Mouse (Mus musculus) forebrain, embryonic 16.5 days (tissue): ENCODE results near the gene Dock11. TPM values are rescaled to one million over a fixed set of nuclear protein-coding genes. Genes with fewer than 3 reads are reported as not detected.

Experiments used
- ATAC-seq: fragments of 200-750 bp; cut with Nextera tagmentation; 2 replicates; pipeline ENCODE4 v1.8.0; 2017; ENCODE audit warnings: mild to moderate bottlenecking, moderate library complexity
- H3K27ac ChIP-seq: fragments of 300-500 bp; sonication (generic); 2 replicates; pipeline ENCODE4 v1.5.1; 2014; ENCODE audit warnings: low read length, control low read depth
- H3K27me3 ChIP-seq: fragments of 300-500 bp; sonication (generic); replicated peaks from 2 replicates; pipeline ENCODE4 v1.6.1; 2014; ENCODE audit warnings: low read length; ENCODE audit not compliant: control insufficient read depth, insufficient read depth
- H3K36me3 ChIP-seq: fragments of 300-500 bp; sonication (generic); 2 replicates; pipeline ENCODE4 v1.6.1; 2014; ENCODE audit not compliant: control insufficient read depth, insufficient read depth
- H3K4me1 ChIP-seq: fragments of 300-500 bp; sonication (generic); replicated peaks from 2 replicates; pipeline ENCODE4 v1.6.1; 2014; ENCODE audit warnings: low read length; ENCODE audit not compliant: control insufficient read depth, insufficient read depth
- H3K4me2 ChIP-seq: fragments of 300-500 bp; sonication (generic); 2 replicates; pipeline ENCODE4 v1.6.1; 2014; ENCODE audit warnings: mild to moderate bottlenecking, low read length, control low read depth
- H3K4me3 ChIP-seq: fragments of 300-500 bp; sonication (generic); replicated peaks from 2 replicates; pipeline ENCODE4 v1.5.1; 2014; ENCODE audit warnings: mild to moderate bottlenecking, low read length, control low read depth
- H3K9ac ChIP-seq: fragments of 300-500 bp; sonication (generic); replicated peaks from 2 replicates; pipeline ENCODE4 v1.6.1; 2014; ENCODE audit warnings: low read depth, low read length, control low read depth
- H3K9me3 ChIP-seq: fragments of 300-500 bp; sonication (generic); 2 replicates; pipeline ENCODE4 v1.6.1; 2016; ENCODE audit warnings: low read length; ENCODE audit not compliant: control insufficient read depth
- WGBS: fragments of 180-500 bp; shearing (Covaris S2); extraction: QIAGEN DNeasy Blood & Tissue Kit; methylation state at CpG from one replicate; pipeline ENCODE4 v1.1.7; 2014; 5-methylcytosine and 5-hydroxymethylcytosine counted together
- polyA plus RNA-seq: library from polyadenylated mRNA; unstranded; fragments of >200 nt; fragmentation: Nextera tagmentation; extraction: Ambion mirVana; gene quantifications from 2 replicates; pipeline ENCODE4 v1.2.1, GENCODE M21; 2015

The Dock11 gene
- polyA plus RNA-seq, 1 experiment from 2014 or later, result 19.1 TPM

DNA sequence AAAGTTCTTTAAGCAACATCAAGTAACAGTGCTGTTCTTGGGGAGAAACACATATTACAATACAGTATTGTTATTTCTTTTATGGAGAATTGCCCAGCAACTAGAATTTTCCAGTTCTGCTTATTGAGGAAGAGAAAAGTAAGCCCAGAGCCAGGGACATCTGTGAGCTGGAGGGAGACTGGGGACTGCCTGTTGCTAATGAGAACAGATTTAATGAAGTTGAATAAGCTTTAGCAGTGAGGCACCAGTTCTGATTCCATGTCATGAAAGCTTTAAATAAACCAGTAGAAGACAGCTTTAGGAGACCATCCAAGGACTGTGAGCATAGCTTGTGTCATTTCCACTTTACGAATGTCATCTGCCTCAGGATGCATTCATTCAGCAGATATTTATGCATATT is 99.3 kb downstream of the Dock11 start:
- Histone ChIP-seq H3K9me3 (no peaks in the 10 kb centered on the region), H3K36me3 (no peaks in the 10 kb centered on the region), H3K27me3 (no peaks in the 10 kb centered on the region), H3K4me2 (no peak overlapping the region), H3K9ac (no peak overlapping the region), H3K4me1 (no peaks in the 10 kb centered on the region), H3K4me3 (no peak overlapping the region), H3K27ac (no peak overlapping the region)
- WGBS, result 82% methylated on average over 1 of the region's 1 CpGs
- no peak for ATAC-seq

DNA sequence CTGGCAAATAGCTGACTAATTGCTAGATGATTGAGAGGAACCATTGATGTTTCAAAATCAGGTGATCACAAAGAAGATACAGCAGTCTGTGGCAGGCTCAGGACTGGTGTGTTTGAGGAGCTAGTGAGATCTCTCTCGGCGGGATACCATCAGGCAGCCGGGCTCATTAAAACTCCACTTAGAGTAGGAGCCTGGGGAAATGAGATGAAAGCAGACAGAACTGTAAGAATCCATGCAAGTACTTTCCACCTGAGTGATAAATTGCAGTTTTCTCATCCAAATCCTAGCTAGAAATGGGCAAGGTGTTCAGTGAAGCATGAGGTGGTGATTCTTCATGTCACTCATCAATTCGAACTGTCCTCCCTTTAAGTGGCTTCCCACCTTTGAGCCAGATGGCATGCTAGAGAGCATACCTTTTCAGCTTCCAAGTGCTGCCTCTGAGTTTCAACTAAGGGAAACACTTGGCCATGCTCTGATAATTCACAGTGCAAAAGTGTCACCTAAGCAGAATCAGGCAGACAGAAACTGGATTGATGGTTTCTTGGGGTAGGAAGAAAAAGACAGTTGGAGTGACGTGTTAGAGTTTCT is 102.0 kb downstream of the Dock11 start:
- Histone ChIP-seq H3K4me2 (no peak overlapping the region), H3K9ac (no peak overlapping the region), H3K9me3 (no peaks in the 10 kb centered on the region), H3K4me3 (no peak overlapping the region), H3K27ac (no peak overlapping the region), H3K4me1 (no peaks in the 10 kb centered on the region), H3K36me3 (no peaks in the 10 kb centered on the region; the same call in 1 of the 2 replicates), H3K27me3 (no peaks in the 10 kb centered on the region)
- WGBS, result 61% methylated on average over 5 of the region's 5 CpGs
- no peak for ATAC-seq

- no peak overlapping the region for H3K4me2 ChIP-seq
- 78% methylated on average over 6 of the region's 6 CpGs for WGBS
These were observed 105.6 kb downstream of the Dock11 start for GRCm38 (mm10) chrX:35994226-35994625.

GRCm38 (mm10) chrX:35997004-35997403 is 108.4 kb downstream of the Dock11 start:
- no peaks in the 10 kb centered on the region for H3K9me3 ChIP-seq
- WGBS, result 21% methylated on average over 2 of the region's 2 CpGs
- H3K4me2 ChIP-seq, result no peak overlapping the region
- no peaks in the 10 kb centered on the region for H3K4me1 ChIP-seq
- no peak for ATAC-seq
- no peaks in the 10 kb centered on the region for H3K27me3 ChIP-seq
- no peaks in the 10 kb centered on the region; the same call in 1 of the 2 replicates for H3K36me3 ChIP-seq
- H3K4me3 ChIP-seq, result no peak overlapping the region
- H3K9ac ChIP-seq, result no peak overlapping the region
- no peak overlapping the region for H3K27ac ChIP-seq

More at GRCm38 (mm10) chrX:35994226-35994625, 105.6 kb downstream of the Dock11 start:
- Histone ChIP-seq H3K9ac (no peak overlapping the region), H3K4me3 (no peak overlapping the region), H3K27ac (no peak overlapping the region), H3K27me3 (no peaks in the 10 kb centered on the region), H3K36me3 (no peaks in the 10 kb centered on the region; the same call in 1 of the 2 replicates), H3K9me3 (no peaks in the 10 kb centered on the region), H3K4me1 (no peaks in the 10 kb centered on the region)
- ATAC-seq, result no peak

DNA sequence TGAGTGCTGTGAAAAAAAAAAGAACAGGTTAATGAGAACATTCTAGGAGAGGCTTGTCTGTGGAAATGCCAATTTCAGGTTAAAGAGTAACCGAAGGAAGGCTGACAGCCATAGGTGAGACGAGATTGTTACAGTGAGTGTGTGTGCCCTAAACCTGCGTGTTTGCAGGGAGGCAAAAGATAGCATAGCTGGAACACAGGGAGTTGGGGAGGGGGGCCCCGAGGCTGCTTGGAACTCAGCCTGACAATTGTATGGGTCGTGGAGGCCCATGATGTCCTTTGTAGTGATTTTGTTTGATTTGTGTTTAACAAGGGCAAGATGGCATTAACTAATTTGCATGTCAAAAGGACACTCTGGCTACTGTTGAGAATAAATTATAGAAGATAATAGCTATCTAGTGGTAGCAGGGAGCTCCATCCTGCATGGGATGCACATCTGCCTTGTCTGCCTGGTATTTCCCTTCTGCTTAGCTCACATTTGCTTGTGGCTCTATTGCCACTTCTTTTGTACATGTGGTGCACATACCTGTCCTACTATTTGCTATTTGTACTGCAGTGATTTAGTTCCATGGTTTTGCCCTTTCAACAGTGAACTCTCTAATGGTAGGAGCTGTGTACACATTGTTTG is 109.3 kb downstream of the Dock11 start:
- Histone ChIP-seq H3K9ac (no peak overlapping the region), H3K9me3 (no peaks in the 10 kb centered on the region), H3K36me3 (no peaks in the 10 kb centered on the region; the same call in 1 of the 2 replicates), H3K27ac (no peak overlapping the region), H3K4me3 (no peak overlapping the region), H3K27me3 (no peaks in the 10 kb centered on the region), H3K4me2 (no peak overlapping the region), H3K4me1 (no peaks in the 10 kb centered on the region)
- ATAC-seq, result peak; percentile 47; the same call in 1 of the 2 replicates
- WGBS, result 68% methylated on average over 5 of the region's 5 CpGs

DNA sequence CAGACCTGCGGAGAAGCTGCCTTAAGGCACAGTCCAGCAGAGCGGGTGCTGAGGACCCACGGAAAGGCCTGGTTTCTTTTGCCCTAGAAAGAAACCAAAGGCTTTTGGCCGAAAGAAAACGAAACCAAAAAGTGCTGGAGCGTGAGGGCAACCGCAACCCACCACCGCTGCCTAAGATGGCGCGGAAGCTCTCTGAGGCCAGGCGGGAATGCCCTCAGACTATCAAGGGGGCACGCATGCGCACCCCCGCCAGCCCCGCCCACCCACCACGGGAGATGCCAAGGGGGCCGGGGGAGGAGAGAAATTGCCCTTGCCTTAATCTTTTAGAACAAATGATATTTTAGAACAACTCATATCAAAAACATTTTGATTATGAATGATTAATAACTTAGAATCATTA is 137.0 kb downstream of the Dock11 start:
- ATAC-seq, result no peak
- H3K9ac ChIP-seq, result no peak overlapping the region
- peaks cover 7% of the 10 kb centered on the region for H3K36me3 ChIP-seq
- H3K4me2 ChIP-seq, result no peak overlapping the region
- no peaks in the 10 kb centered on the region for H3K4me1 ChIP-seq
- no peak overlapping the region for H3K4me3 ChIP-seq
- no peaks in the 10 kb centered on the region for H3K27me3 ChIP-seq
- 0 out of 2 replicates have a peak, but pooled peaks cover 2% of the 10 kb centered on the region for H3K9me3 ChIP-seq
- H3K27ac ChIP-seq, result no peak overlapping the region
- WGBS, result 91% methylated on average over 17 of the region's 17 CpGs

DNA sequence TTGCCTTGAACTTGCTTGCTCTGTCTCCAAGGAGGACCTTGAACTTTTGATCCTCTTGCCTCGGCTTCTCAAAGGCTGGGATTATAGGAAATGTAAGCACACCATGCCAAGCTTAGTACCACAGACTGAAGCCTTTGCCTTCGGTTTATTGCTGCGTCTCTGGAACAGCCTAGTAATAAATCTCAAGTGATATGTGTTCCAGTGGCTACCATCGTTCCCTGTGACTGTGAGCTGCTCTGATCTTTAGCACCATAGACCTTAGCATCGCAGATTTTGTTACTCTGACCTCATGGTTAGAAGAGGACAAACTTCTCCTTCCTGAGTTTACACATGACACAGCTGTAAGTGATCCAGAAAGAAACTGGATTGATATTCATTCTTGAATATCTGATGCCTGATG is 142.5 kb downstream of the Dock11 start:
- no peaks in the 10 kb centered on the region for H3K9me3 ChIP-seq
- no peaks in the 10 kb centered on the region for H3K27me3 ChIP-seq
- 89% methylated on average over 5 of the region's 5 CpGs for WGBS
- no peak for ATAC-seq
- no peak overlapping the region for H3K27ac ChIP-seq
- no peak overlapping the region for H3K4me2 ChIP-seq
- H3K36me3 ChIP-seq, result no peaks in the 10 kb centered on the region
- no peak overlapping the region for H3K4me3 ChIP-seq
- H3K4me1 ChIP-seq, result no peaks in the 10 kb centered on the region
- no peak overlapping the region for H3K9ac ChIP-seq

DNA sequence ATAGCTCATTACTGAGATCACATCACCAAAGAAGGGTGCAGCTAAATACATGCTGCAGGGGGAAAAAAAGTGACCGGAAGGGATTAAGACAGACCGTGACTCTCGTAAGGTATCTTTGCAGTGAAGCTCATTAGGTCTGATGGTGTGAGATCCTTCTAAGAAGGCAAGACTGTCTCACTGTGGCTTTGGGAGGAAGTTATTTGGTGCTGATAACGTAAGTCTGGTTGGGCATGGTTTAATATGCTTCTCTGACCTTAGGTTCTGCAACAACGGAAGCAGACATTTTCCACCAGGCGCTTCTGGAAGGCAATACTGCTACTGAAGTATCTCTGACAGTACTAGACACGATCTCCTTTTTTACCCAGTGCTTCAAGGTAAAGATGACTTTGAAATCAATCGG is 145.4 kb downstream of the Dock11 start:
- H3K9ac ChIP-seq, result no peak overlapping the region
- 91% methylated on average over 8 of the region's 8 CpGs for WGBS
- H3K9me3 ChIP-seq, result no peaks in the 10 kb centered on the region; the same call in 1 of the 2 replicates
- no peak for ATAC-seq
- H3K4me2 ChIP-seq, result no peak overlapping the region
- no peaks in the 10 kb centered on the region for H3K27me3 ChIP-seq
- no peak overlapping the region for H3K4me3 ChIP-seq
- H3K27ac ChIP-seq, result no peak overlapping the region
- H3K4me1 ChIP-seq, result no peaks in the 10 kb centered on the region
- H3K36me3 ChIP-seq, result peaks cover 5% of the 10 kb centered on the region

DNA sequence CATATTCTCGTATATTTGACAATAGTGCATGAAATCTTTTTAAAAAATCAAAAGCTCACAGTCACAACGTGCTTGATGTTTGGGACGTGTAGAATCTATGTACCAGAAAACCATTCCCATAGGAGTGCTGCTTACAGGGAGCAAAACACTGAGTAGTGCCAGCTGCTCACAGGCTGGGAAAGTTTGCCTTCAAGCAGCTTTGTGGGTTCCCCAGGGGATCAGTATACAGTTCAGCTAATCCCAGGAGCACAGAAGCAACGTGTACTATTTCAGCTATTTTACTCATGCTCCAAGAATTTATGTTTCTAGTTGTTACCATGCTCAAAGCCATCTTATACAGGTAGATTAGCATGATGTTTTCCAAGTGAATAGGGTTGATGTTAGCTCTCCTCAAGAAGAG is 157.1 kb downstream of the Dock11 start:
- Histone ChIP-seq H3K27me3 (no peaks in the 10 kb centered on the region), H3K27ac (no peak overlapping the region), H3K4me3 (no peak overlapping the region), H3K9ac (no peak overlapping the region), H3K4me1 (no peaks in the 10 kb centered on the region), H3K4me2 (no peak overlapping the region), H3K36me3 (no peaks in the 10 kb centered on the region), H3K9me3 (no peaks in the 10 kb centered on the region)
- ATAC-seq, result no peak
- WGBS, result 74% methylated on average over 4 of the region's 4 CpGs
